29 mouse cellular contexts compared by ENCODE assay signal in the genomic region with DNA sequence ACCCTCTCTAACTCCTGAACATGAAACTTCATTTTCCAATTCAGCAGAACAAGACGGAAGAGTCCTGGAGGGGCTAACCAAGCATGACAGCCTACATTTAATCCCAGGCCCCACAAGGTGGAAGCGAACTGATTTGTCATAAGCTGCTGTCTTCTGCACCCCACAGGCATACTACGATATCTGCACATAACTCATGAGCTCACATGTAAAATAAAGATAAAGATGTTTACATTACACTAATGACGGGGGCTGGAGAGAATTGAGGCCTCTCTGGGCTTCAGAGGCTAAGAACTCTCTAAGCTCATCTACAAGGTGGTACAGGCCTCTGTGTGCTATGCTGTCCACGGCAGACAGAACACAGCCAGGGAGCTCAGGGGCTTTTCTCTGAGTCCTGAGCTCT. TPM values are rescaled to one million over a fixed set of nuclear protein-coding genes. Genes with fewer than 3 reads are reported as not detected.
DNase-seq lines count a peak whose midpoint lies in the region; ATAC-seq lines count a peak whose summit lies in the region.
"Had no signal": no experiment of that assay in that cellular context is flagged by ENCODE, and none has a peak within 500 bp of the region (broad histone marks: within the 10 kb centered on the region; RNA-seq: fewer than 3 reads in every experiment).

No protein-coding gene starts in this region.

- H3K4me2 ChIP-seq in hindbrain, embryonic 13.5 days = no peak overlapping the region
- no peak overlapping the region for H3K4me2 ChIP-seq in hindbrain, embryonic 11.5 days (replicated peaks; ENCODE audit: low read depth, low read length)
- 0 out of 2 replicates have a peak overlapping the region, but pooled peaks have one; percentile 4 for H3K4me2 ChIP-seq in liver, embryonic 13.5 days
- no peak overlapping the region for H3K4me2 ChIP-seq in hindbrain, embryonic 14.5 days (replicated peaks)
- H3K4me2 ChIP-seq: embryonic facial prominence, embryonic 13.5 days; heart, embryonic 12.5 days; limb, embryonic 15.5 days; midbrain, embryonic 11.5 days had no signal

- no peak overlapping the region for H3K9ac ChIP-seq in hindbrain, embryonic 13.5 days
- H3K9ac ChIP-seq in hindbrain, embryonic 11.5 days (ENCODE audit: low read depth, low read length) = no peak overlapping the region
- H3K9ac ChIP-seq in liver, embryonic 13.5 days = 0 out of 2 replicates have a peak overlapping the region, but pooled peaks have one; percentile 16
- no peak overlapping the region for H3K9ac ChIP-seq in hindbrain, embryonic 14.5 days
- H3K9ac ChIP-seq: embryonic facial prominence, embryonic 13.5 days; forebrain, postnatal 0 days; heart, embryonic 12.5 days; limb, embryonic 15.5 days had no signal

- DNase-seq in hindbrain, embryonic 11.5 days (ENCODE audit: low spot score) = no peak
- peak; percentile 15 for DNase-seq in liver, embryonic 13.5 days
- no peak for DNase-seq in right cerebral cortex, postnatal 25 days
- no peak for DNase-seq in yolk sac, embryonic 10.5 days (ENCODE audit: low spot score)
- DNase-seq in hindbrain, embryonic 14.5 days (ENCODE audit: low spot score) = no peak
- DNase-seq: adrenal gland, adult 2 months; cerebellum, adult 18-20 months; cerebellum, postnatal 25 days; embryo, embryonic 11 days; forebrain, postnatal 0 days; gastrocnemius, postnatal 14 days; heart, adult 18-20 months; heart, postnatal 36 days; kidney, adult 11 months; left cerebral cortex, postnatal 4 days; lung, postnatal 4 days; right cerebral cortex, adult 18-20 months had no signal

- peaks cover 28% of the 10 kb centered on the region for H3K4me1 ChIP-seq in hindbrain, embryonic 13.5 days (replicated peaks)
- H3K4me1 ChIP-seq in hindbrain, embryonic 11.5 days (replicated peaks; ENCODE audit: control insufficient read depth, insufficient read depth, low read length) = peaks cover 2% of the 10 kb centered on the region; the same call in 1 of the 2 replicates
- H3K4me1 ChIP-seq in liver, embryonic 13.5 days (replicated peaks) = peaks cover 47% of the 10 kb centered on the region
- H3K4me1 ChIP-seq in hindbrain, embryonic 14.5 days (replicated peaks; ENCODE audit: control insufficient read depth, insufficient read depth, low read length) = peaks cover 21% of the 10 kb centered on the region

- peaks cover 17% of the 10 kb centered on the region for H3K36me3 ChIP-seq in hindbrain, embryonic 13.5 days
- peaks cover 4% of the 10 kb centered on the region; the same call in 1 of the 2 replicates for H3K36me3 ChIP-seq in hindbrain, embryonic 11.5 days (ENCODE audit: control insufficient read depth, insufficient read depth, low read length)
- H3K36me3 ChIP-seq in liver, embryonic 13.5 days = peaks cover 60% of the 10 kb centered on the region
- peaks cover 30% of the 10 kb centered on the region for H3K36me3 ChIP-seq in hindbrain, embryonic 14.5 days (replicated peaks; ENCODE audit: control insufficient read depth, insufficient read depth)

- no peaks in the 10 kb centered on the region for H3K27me3 ChIP-seq in hindbrain, embryonic 13.5 days
- H3K27me3 ChIP-seq in hindbrain, embryonic 11.5 days (ENCODE audit: control insufficient read depth, insufficient read depth, low read length) = no peaks in the 10 kb centered on the region
- H3K27me3 ChIP-seq in liver, embryonic 13.5 days = no peaks in the 10 kb centered on the region
- H3K27me3 ChIP-seq in hindbrain, embryonic 14.5 days (ENCODE audit: control insufficient read depth, insufficient read depth, low read length) = no peaks in the 10 kb centered on the region
- H3K27me3 ChIP-seq: embryonic facial prominence, embryonic 13.5 days; heart, embryonic 12.5 days; limb, embryonic 15.5 days had no signal

- H3K9me3 ChIP-seq in hindbrain, embryonic 13.5 days = no peaks in the 10 kb centered on the region
- H3K9me3 ChIP-seq in hindbrain, embryonic 11.5 days (ENCODE audit: control insufficient read depth, low read length) = no peaks in the 10 kb centered on the region
- H3K9me3 ChIP-seq in liver, embryonic 13.5 days (replicated peaks) = no peaks in the 10 kb centered on the region
- no peaks in the 10 kb centered on the region for H3K9me3 ChIP-seq in hindbrain, embryonic 14.5 days (ENCODE audit: control insufficient read depth, low read length)
- H3K9me3 ChIP-seq: embryonic facial prominence, embryonic 13.5 days; G1E; heart, embryonic 12.5 days; limb, embryonic 15.5 days had no signal

- no peak overlapping the region for H3K4me3 ChIP-seq in hindbrain, embryonic 13.5 days
- H3K4me3 ChIP-seq in hindbrain, embryonic 11.5 days (ENCODE audit: low read depth, low read length) = no peak overlapping the region
- H3K4me3 ChIP-seq in liver, embryonic 13.5 days (replicated peaks) = no peak overlapping the region
- H3K4me3 ChIP-seq in hindbrain, embryonic 14.5 days (replicated peaks; ENCODE audit: low read length) = no peak overlapping the region
- H3K4me3 ChIP-seq: embryonic facial prominence, embryonic 13.5 days; heart, embryonic 12.5 days; left cerebral cortex, adult 2 months; limb, embryonic 15.5 days had no signal

- ATAC-seq in hindbrain, embryonic 13.5 days (ENCODE audit: low FRiP score) = no peak
- no peak for ATAC-seq in hindbrain, embryonic 11.5 days (ENCODE audit: low FRiP score)
- ATAC-seq in erythroblast, adult 5-6 weeks (replicated peaks; ENCODE audit: low FRiP score, poor library complexity, severe bottlenecking) = peak; percentile 88
- ATAC-seq in liver, embryonic 13.5 days (ENCODE audit: low read depth) = peak; percentile 73
- peak; percentile 62 for ATAC-seq in megakaryocyte-erythroid progenitor cell, adult 5-6 weeks (replicated peaks; ENCODE audit: low FRiP score, low TSS enrichment, poor library complexity, severe bottlenecking)
- no peak for ATAC-seq in hindbrain, embryonic 14.5 days (ENCODE audit: low FRiP score)
- ATAC-seq: CD4-positive, CD25-positive, alpha-beta regulatory T cell, adult 4 months; forebrain, postnatal 0 days; hindbrain, embryonic 16.5 days had no signal

- 84% methylated on average over 5 of the region's 5 CpGs for WGBS in hindbrain, embryonic 13.5 days
- 96% methylated on average over 5 of the region's 5 CpGs for WGBS in hindbrain, embryonic 11.5 days
- WGBS in liver, embryonic 13.5 days (ENCODE audit: insufficient replicate concordance) = 52% methylated on average over 5 of the region's 5 CpGs
- WGBS in hindbrain, embryonic 14.5 days = 84% methylated on average over 5 of the region's 5 CpGs

- peak overlapping the region; percentile 44; the same call in 1 of the 2 replicates for H3K27ac ChIP-seq in hindbrain, embryonic 13.5 days
- H3K27ac ChIP-seq in hindbrain, embryonic 11.5 days (ENCODE audit: low read depth, low read length) = no peak overlapping the region
- no peak overlapping the region; the same call in 1 of the 2 replicates for H3K27ac ChIP-seq in liver, embryonic 13.5 days
- H3K27ac ChIP-seq in hindbrain, embryonic 14.5 days = no peak overlapping the region
- H3K27ac ChIP-seq: embryonic facial prominence, embryonic 13.5 days; kidney, postnatal 0 days; left cerebral cortex, adult 2 months; limb, embryonic 15.5 days had no signal

RNA-seq across cellular contexts. Expression of gene Hspa4, which starts 5.8 kb away (rescaled TPM):
- polyA plus RNA-seq in hindbrain, embryonic 13.5 days (2015; fragmentation: Nextera tagmentation; extraction: Ambion mirVana) = 51.5 and 52.8 TPM in 2 replicates
- 112 and 115 TPM in 2 replicates for polyA plus RNA-seq in hindbrain, embryonic 11.5 days (2014; fragmentation: Nextera tagmentation; extraction: Ambion mirVana)
- total RNA-seq in erythroblast, adult 5-6 weeks (2015; ENCODE audit: low replicate concordance) = 40.9 and 48.5 TPM in 2 replicates
- 93.7 and 111 TPM in 2 replicates for total RNA-seq in erythroblast, adult 5-6 weeks (2017; ENCODE audit: low replicate concordance)
- 67.8 and 84.7 TPM in 2 replicates for polyA plus RNA-seq in liver, embryonic 13.5 days (2015; fragmentation: Nextera tagmentation; extraction: Ambion mirVana)
- total RNA-seq in megakaryocyte-erythroid progenitor cell, adult 5-6 weeks (2014; fragmentation: Nextera tagmentation) = 114 and 126 TPM in 2 replicates
- total RNA-seq in megakaryocyte-erythroid progenitor cell, adult 5-6 weeks (2017) = 598 and 714 TPM in 2 replicates
- polyA plus RNA-seq in hindbrain, embryonic 14.5 days (2014; fragmentation: Nextera tagmentation; extraction: Ambion mirVana) = 51.5 and 52.7 TPM in 2 replicates

RNA-seq across cellular contexts. Expression of gene Zcchc10, which starts 30.0 kb away (rescaled TPM):
- 16.1 and 17.8 TPM in 2 replicates for polyA plus RNA-seq in hindbrain, embryonic 13.5 days (2015; fragmentation: Nextera tagmentation; extraction: Ambion mirVana)
- polyA plus RNA-seq in hindbrain, embryonic 11.5 days (2014; fragmentation: Nextera tagmentation; extraction: Ambion mirVana) = 22.7 and 25.3 TPM in 2 replicates
- 7.9 and 13.6 TPM in 2 replicates for total RNA-seq in erythroblast, adult 5-6 weeks (2015; ENCODE audit: low replicate concordance)
- 0.94 and 2.0 TPM in 2 replicates for total RNA-seq in erythroblast, adult 5-6 weeks (2017; ENCODE audit: low replicate concordance)
- 15.1 and 18.9 TPM in 2 replicates for polyA plus RNA-seq in liver, embryonic 13.5 days (2015; fragmentation: Nextera tagmentation; extraction: Ambion mirVana)
- 14.9 and 27.5 TPM in 2 replicates for total RNA-seq in megakaryocyte-erythroid progenitor cell, adult 5-6 weeks (2014; fragmentation: Nextera tagmentation)
- 3.8 and 8.7 TPM in 2 replicates for total RNA-seq in megakaryocyte-erythroid progenitor cell, adult 5-6 weeks (2017)
- 13.9 and 14.9 TPM in 2 replicates for polyA plus RNA-seq in hindbrain, embryonic 14.5 days (2014; fragmentation: Nextera tagmentation; extraction: Ambion mirVana)

RNA-seq across cellular contexts. Expression of gene Aff4, which starts 56.2 kb away (rescaled TPM):
- polyA plus RNA-seq in hindbrain, embryonic 13.5 days (2015; fragmentation: Nextera tagmentation; extraction: Ambion mirVana) = 71.5 and 73.4 TPM in 2 replicates
- polyA plus RNA-seq in hindbrain, embryonic 11.5 days (2014; fragmentation: Nextera tagmentation; extraction: Ambion mirVana) = 43.0 and 120 TPM in 2 replicates
- 32.2 and 50.3 TPM in 2 replicates for total RNA-seq in erythroblast, adult 5-6 weeks (2015; ENCODE audit: low replicate concordance)
- total RNA-seq in erythroblast, adult 5-6 weeks (2017; ENCODE audit: low replicate concordance) = 12.0 and 25.4 TPM in 2 replicates
- polyA plus RNA-seq in liver, embryonic 13.5 days (2015; fragmentation: Nextera tagmentation; extraction: Ambion mirVana) = 6.5 and 9.4 TPM in 2 replicates
- total RNA-seq in megakaryocyte-erythroid progenitor cell, adult 5-6 weeks (2014; fragmentation: Nextera tagmentation) = 55.8 and 78.3 TPM in 2 replicates
- 39.1 and 45.0 TPM in 2 replicates for total RNA-seq in megakaryocyte-erythroid progenitor cell, adult 5-6 weeks (2017)
- 80.1 and 90.6 TPM in 2 replicates for polyA plus RNA-seq in hindbrain, embryonic 14.5 days (2014; fragmentation: Nextera tagmentation; extraction: Ambion mirVana)

Comparison
In these comparisons a context has a peak if more than half of its experiments do, and no peak if none do; other contexts are left out.
1. ATAC-seq: peak in erythroblast, adult 5-6 weeks (single experiment), liver, embryonic 13.5 days (single experiment) and megakaryocyte-erythroid progenitor cell, adult 5-6 weeks (single experiment); none in hindbrain, embryonic 13.5 days (single experiment), hindbrain, embryonic 11.5 days (single experiment) and hindbrain, embryonic 14.5 days (single experiment).